Comparison of ENCODE assay signal across 10 mouse cellular contexts in the genomic region with DNA sequence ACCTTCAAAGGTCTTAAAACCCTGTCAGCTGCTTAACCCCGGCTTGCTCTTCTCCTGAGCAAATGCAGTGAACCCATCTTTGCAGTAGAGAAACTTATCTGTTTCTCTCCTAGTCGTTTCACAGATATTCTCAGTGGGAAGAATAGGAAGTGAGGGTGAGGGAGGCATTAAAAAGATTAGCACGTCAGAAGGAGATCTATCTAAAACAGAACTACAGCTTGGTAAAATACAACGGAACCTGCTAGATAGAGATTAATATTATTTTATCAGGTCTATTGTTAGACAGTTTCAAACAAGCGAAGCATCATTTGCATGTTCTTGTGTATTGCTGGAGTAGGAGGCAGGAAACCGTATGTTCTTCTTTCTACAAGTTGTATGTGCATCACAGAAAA. TPM values are rescaled to one million over a fixed set of nuclear protein-coding genes. Genes with fewer than 3 reads are reported as not detected.
DNase-seq lines count a peak whose midpoint lies in the region; ATAC-seq lines count a peak whose summit lies in the region.
"Had no signal": no experiment of that assay in that cellular context is flagged by ENCODE, and none has a peak within 500 bp of the region (broad histone marks: within the 10 kb centered on the region; RNA-seq: fewer than 3 reads in every experiment).

No protein-coding gene starts in this region.

- peak; percentile 26; the same call in 1 of the 2 replicates for ATAC-seq in frontal cortex, adult (ENCODE audit: low TSS enrichment)
- no peak for ATAC-seq in neural tube, embryonic 12.5 days (ENCODE audit: low FRiP score, low read depth)
- no peak for ATAC-seq in limb, embryonic 12.5 days (ENCODE audit: insufficient number of reproducible peaks, insufficient read depth, low FRiP score, low TSS enrichment, low read depth)
- ATAC-seq in erythroid progenitor cell, adult 5-6 weeks (replicated peaks; ENCODE audit: low FRiP score, poor library complexity, severe bottlenecking) = no peak
- no peak for ATAC-seq in kidney, embryonic 15.5 days (replicated peaks; ENCODE audit: low FRiP score)

- no peak overlapping the region for H3K9ac ChIP-seq in neural tube, embryonic 12.5 days
- H3K9ac ChIP-seq in limb, embryonic 12.5 days (replicated peaks) = no peak overlapping the region
- no peak overlapping the region for H3K9ac ChIP-seq in kidney, embryonic 15.5 days
- H3K9ac ChIP-seq: embryonic facial prominence, embryonic 15.5 days; liver, embryonic 15.5 days had no signal

- peaks cover 25% of the 10 kb centered on the region for H3K27me3 ChIP-seq in neural tube, embryonic 12.5 days (replicated peaks)
- peaks cover 49% of the 10 kb centered on the region for H3K27me3 ChIP-seq in limb, embryonic 12.5 days
- H3K27me3 ChIP-seq in kidney, embryonic 15.5 days = peaks cover 48% of the 10 kb centered on the region

- H3K36me3 ChIP-seq in neural tube, embryonic 12.5 days = no peaks in the 10 kb centered on the region
- H3K36me3 ChIP-seq in limb, embryonic 12.5 days = no peaks in the 10 kb centered on the region
- H3K36me3 ChIP-seq in kidney, embryonic 15.5 days = no peaks in the 10 kb centered on the region
- H3K36me3 ChIP-seq: embryonic facial prominence, embryonic 15.5 days; liver, embryonic 15.5 days had no signal

- no peak overlapping the region for H3K27ac ChIP-seq in neural tube, embryonic 12.5 days
- no peak overlapping the region for H3K27ac ChIP-seq in limb, embryonic 12.5 days
- no peak overlapping the region for H3K27ac ChIP-seq in kidney, embryonic 15.5 days
- H3K27ac ChIP-seq: embryonic facial prominence, embryonic 15.5 days; liver, embryonic 15.5 days had no signal

- peaks cover 23% of the 10 kb centered on the region for H3K4me1 ChIP-seq in neural tube, embryonic 12.5 days
- peaks cover 34% of the 10 kb centered on the region for H3K4me1 ChIP-seq in limb, embryonic 12.5 days (replicated peaks)
- peaks cover 5% of the 10 kb centered on the region; the same call in 1 of the 2 replicates for H3K4me1 ChIP-seq in kidney, embryonic 15.5 days
- H3K4me1 ChIP-seq: embryonic facial prominence, embryonic 15.5 days had no signal

- H3K9me3 ChIP-seq in neural tube, embryonic 12.5 days = no peaks in the 10 kb centered on the region
- no peaks in the 10 kb centered on the region; the same call in 1 of the 2 replicates for H3K9me3 ChIP-seq in limb, embryonic 12.5 days
- H3K9me3 ChIP-seq in kidney, embryonic 15.5 days (replicated peaks) = no peaks in the 10 kb centered on the region
- H3K9me3 ChIP-seq: embryonic facial prominence, embryonic 15.5 days; liver, embryonic 15.5 days had no signal

- no peak overlapping the region for H3K4me3 ChIP-seq in neural tube, embryonic 12.5 days
- no peak overlapping the region for H3K4me3 ChIP-seq in limb, embryonic 12.5 days (replicated peaks)
- no peak overlapping the region for H3K4me3 ChIP-seq in kidney, embryonic 15.5 days (replicated peaks)

- no peak for DNase-seq in frontal cortex, adult 2 months (ENCODE audit: extremely low spot score in 1 of 2, low spot score in 1 of 2)
- DNase-seq in neural tube, embryonic 10.5 days (ENCODE audit: extremely low spot score, low spot score) = no peak
- no peak for DNase-seq in left cerebral cortex, adult 18-20 months (ENCODE audit: low spot score in 2 of 2)

- H3K4me2 ChIP-seq in neural tube, embryonic 12.5 days (replicated peaks) = 0 out of 2 replicates have a peak overlapping the region, but pooled peaks have one; percentile 33
- peak overlapping the region; percentile 20; the same call in 1 of the 2 replicates for H3K4me2 ChIP-seq in limb, embryonic 12.5 days
- H3K4me2 ChIP-seq in kidney, embryonic 15.5 days = no peak overlapping the region

- 43% methylated on average over 6 of the region's 6 CpGs for WGBS in neural tube, embryonic 12.5 days
- WGBS in limb, embryonic 12.5 days = 45% methylated on average over 6 of the region's 6 CpGs
- WGBS in kidney, embryonic 15.5 days = 54% methylated on average over 6 of the region's 6 CpGs

RNA-seq across cellular contexts. Expression of a gene that starts 42.6 kb away (rescaled TPM):
- 24.5 and 24.6 TPM in 2 replicates for polyA plus RNA-seq in frontal cortex, adult 2 months (2012; rRNA removed)
- 10.5 and 12.6 TPM in 2 replicates for polyA plus RNA-seq in neural tube, embryonic 12.5 days (2016; fragmentation: Nextera tagmentation; extraction: Ambion mirVana)
- polyA plus RNA-seq in limb, embryonic 12.5 days (2016; fragmentation: Nextera tagmentation; extraction: Ambion mirVana) = 16.8 and 17.5 TPM in 2 replicates
- 23.5 and 31.4 TPM in 2 replicates for total RNA-seq in erythroid progenitor cell, adult 5-6 weeks (2015; ENCODE audit: low replicate concordance)
- 13.9 and 15.2 TPM in 2 replicates for total RNA-seq in erythroid progenitor cell, adult 5-6 weeks (2017; ENCODE audit: low replicate concordance)
- 10 to 100 TPM; 22.9 to 28.7 TPM for total RNA-seq in left cerebral cortex, adult 18-20 months (2021)
- polyA plus RNA-seq in kidney, embryonic 15.5 days (2015; fragmentation: Nextera tagmentation; extraction: Ambion mirVana) = 25.4 and 27.2 TPM in 2 replicates
